Mouse (Mus musculus): Measurements from ENCODE around the gene Ehbp1l1.

Gene Ehbp1l1

GRCm38 (mm10) chr19:5731264-5731978, 5.3 kb upstream of the Ehbp1l1 start:
- peak; percentile 79 for DNase-seq (ENCODE audit: low spot score)

- DNase-seq (ENCODE audit: low spot score) = no peak
Measured at GRCm38 (mm10) chr19:5730314-5731186, 4.4 kb upstream of the Ehbp1l1 start.

GRCm38 (mm10) chr19:5729444-5729815, 3.3 kb upstream of the Ehbp1l1 start, which contains the start of gene Fam89b:
Fam89b (minus strand) TSS chr19:5729653.
- peak; percentile 82 for DNase-seq (ENCODE audit: low spot score)

GRCm38 (mm10) chr19:5728631-5729443, 2.7 kb upstream of the Ehbp1l1 start:
- DNase-seq (ENCODE audit: low spot score) = peak; percentile 52

GRCm38 (mm10) chr19:5727701-5728100, 1.6 kb upstream of the Ehbp1l1 start:
- DNase-seq (ENCODE audit: low spot score) = peak; percentile 86

- no peak for DNase-seq (ENCODE audit: low spot score)
Measured at GRCm38 (mm10) chr19:5726961-5727578, 953 bp upstream of the Ehbp1l1 start.

GRCm38 (mm10) chr19:5725029-5725707, 949 bp downstream of the Ehbp1l1 start:
- DNase-seq (ENCODE audit: low spot score) = no peak

- DNase-seq (ENCODE audit: low spot score) = no peak
Measured at GRCm38 (mm10) chr19:5724549-5724941, 1.6 kb downstream of the Ehbp1l1 start.

- DNase-seq (ENCODE audit: low spot score) = no peak
Measured at GRCm38 (mm10) chr19:5723934-5724548, 2.1 kb downstream of the Ehbp1l1 start.

- no peak for DNase-seq (ENCODE audit: low spot score)
Measured at GRCm38 (mm10) chr19:5722848-5723425, 3.2 kb downstream of the Ehbp1l1 start.

GRCm38 (mm10) chr19:5721233-5721632, 4.9 kb downstream of the Ehbp1l1 start:
- DNase-seq (ENCODE audit: low spot score) = no peak

- no peak for DNase-seq (ENCODE audit: low spot score)
Measured at GRCm38 (mm10) chr19:5716955-5717354, 9.2 kb downstream of the Ehbp1l1 start.

- DNase-seq (ENCODE audit: low spot score) = no peak
Measured at GRCm38 (mm10) chr19:5715793-5716688, 10.1 kb downstream of the Ehbp1l1 start.

GRCm38 (mm10) chr19:5713730-5714129, 12.4 kb downstream of the Ehbp1l1 start:
- no peak for DNase-seq (ENCODE audit: low spot score)

- DNase-seq (ENCODE audit: low spot score) = no peak
Measured at GRCm38 (mm10) chr19:5713255-5713654, 12.9 kb downstream of the Ehbp1l1 start.

- no peak for DNase-seq (ENCODE audit: low spot score)
Measured at GRCm38 (mm10) chr19:5711907-5712460, 14.1 kb downstream of the Ehbp1l1 start.

- no peak for DNase-seq (ENCODE audit: low spot score)
Measured at GRCm38 (mm10) chr19:5711218-5711617, 14.9 kb downstream of the Ehbp1l1 start.

GRCm38 (mm10) chr19:5710581-5710980, 15.5 kb downstream of the Ehbp1l1 start:
- DNase-seq (ENCODE audit: low spot score) = no peak

GRCm38 (mm10) chr19:5710068-5710467, 16.0 kb downstream of the Ehbp1l1 start:
- no peak for DNase-seq (ENCODE audit: low spot score)
